Comparison of ENCODE assay signal across 7 mouse cellular contexts in the genomic region with DNA sequence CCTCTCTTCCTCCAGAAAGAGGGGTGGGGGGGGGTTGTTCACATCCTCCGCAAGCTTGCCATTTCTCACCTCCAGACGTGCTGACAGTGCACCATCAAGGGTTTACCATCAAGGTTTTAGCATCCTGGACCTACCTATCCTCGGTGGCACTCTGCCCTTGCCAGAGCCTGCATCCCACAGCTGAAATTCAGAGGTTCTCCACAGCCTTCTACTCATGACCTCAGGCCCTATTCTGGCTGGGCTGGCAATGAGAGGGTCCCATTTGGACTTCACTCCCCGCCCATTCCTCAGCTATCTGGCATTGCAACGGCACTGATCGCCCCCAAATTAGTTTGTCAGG. TPM values are rescaled to one million over a fixed set of nuclear protein-coding genes. Genes with fewer than 3 reads are reported as not detected.
DNase-seq lines count a peak whose midpoint lies in the region; ATAC-seq and TF ChIP-seq lines count a peak whose summit lies in the region.
"Not testable (repeated sequence)": the region's sequence is repeated elsewhere in the genome, so short reads cannot be mapped to it uniquely, and the experiment has no call there.

No protein-coding gene starts in this region.

- peak overlapping the region; percentile 56; the same call in 1 of the 2 replicates for H3K27ac ChIP-seq in embryonic facial prominence, embryonic 11.5 days (replicated peaks; ENCODE audit: low read depth, low read length)
- H3K27ac ChIP-seq in forebrain, postnatal 0 days (ENCODE audit: low read depth, low read length) = peak overlapping the region; percentile 84
- peak overlapping the region; percentile 91 for H3K27ac ChIP-seq in hindbrain, embryonic 11.5 days (ENCODE audit: low read depth, low read length)
- peak overlapping the region; percentile 75 for H3K27ac ChIP-seq in kidney, embryonic 15.5 days
- H3K27ac ChIP-seq in liver, embryonic 12.5 days = 0 out of 2 replicates have a peak overlapping the region, but pooled peaks have one; percentile 36
- peak overlapping the region; percentile 92 for H3K27ac ChIP-seq in midbrain, embryonic 11.5 days (ENCODE audit: low read depth, low read length)
- H3K27ac ChIP-seq in olfactory bulb, adult 2 months (ENCODE audit: insufficient read depth, low read depth, low read length) = peak overlapping the region; percentile 86

- H3K4me3 ChIP-seq in embryonic facial prominence, embryonic 11.5 days (ENCODE audit: low read depth, low read length) = peak overlapping the region; percentile 18
- peak overlapping the region; percentile 41 for H3K4me3 ChIP-seq in forebrain, postnatal 0 days (ENCODE audit: low read depth, low read length)
- H3K4me3 ChIP-seq in hindbrain, embryonic 11.5 days (ENCODE audit: low read depth, low read length) = peak overlapping the region; percentile 47
- peak overlapping the region; percentile 37 for H3K4me3 ChIP-seq in kidney, embryonic 15.5 days (replicated peaks)
- peak overlapping the region; percentile 47 for H3K4me3 ChIP-seq in liver, embryonic 12.5 days
- peak overlapping the region; percentile 50 for H3K4me3 ChIP-seq in midbrain, embryonic 11.5 days (ENCODE audit: low read depth, low read length)
- H3K4me3 ChIP-seq in olfactory bulb, adult 2 months (ENCODE audit: insufficient read depth, low read depth, low read length) = peak overlapping the region; percentile 52

- H3K4me1 ChIP-seq in embryonic facial prominence, embryonic 11.5 days (ENCODE audit: control insufficient read depth, insufficient read depth, low read length); forebrain, postnatal 0 days (ENCODE audit: insufficient read depth); hindbrain, embryonic 11.5 days (replicated peaks; ENCODE audit: control insufficient read depth, insufficient read depth, low read length); kidney, embryonic 15.5 days; liver, embryonic 12.5 days; midbrain, embryonic 11.5 days (ENCODE audit: control insufficient read depth, insufficient read depth, low read length); olfactory bulb, adult 2 months (ENCODE audit: control insufficient read depth, insufficient read depth, low read length): not testable (repeated sequence)

- TF ChIP-seq POLR2A in olfactory bulb, adult 2 months (IDR thresholded peaks at IDR 0.05; ENCODE audit: insufficient read depth, low read depth, low read length) = not testable (repeated sequence)

- H3K4me2 ChIP-seq in embryonic facial prominence, embryonic 11.5 days (ENCODE audit: low read depth, low read length) = peak overlapping the region; percentile 35
- H3K4me2 ChIP-seq in forebrain, postnatal 0 days (ENCODE audit: low read depth) = peak overlapping the region; percentile 48
- peak overlapping the region; percentile 39 for H3K4me2 ChIP-seq in hindbrain, embryonic 11.5 days (replicated peaks; ENCODE audit: low read depth, low read length)
- H3K4me2 ChIP-seq in kidney, embryonic 15.5 days = peak overlapping the region; percentile 69
- peak overlapping the region; percentile 74 for H3K4me2 ChIP-seq in liver, embryonic 12.5 days
- peak overlapping the region; percentile 48 for H3K4me2 ChIP-seq in midbrain, embryonic 11.5 days

- H3K27me3 ChIP-seq in embryonic facial prominence, embryonic 11.5 days (ENCODE audit: control insufficient read depth, insufficient read depth, low read length); forebrain, postnatal 0 days (ENCODE audit: insufficient read depth, low read length); hindbrain, embryonic 11.5 days (ENCODE audit: control insufficient read depth, insufficient read depth, low read length); kidney, embryonic 15.5 days; liver, embryonic 12.5 days (replicated peaks); midbrain, embryonic 11.5 days (ENCODE audit: control insufficient read depth, insufficient read depth, low read length): not testable (repeated sequence)

- peak overlapping the region; percentile 47; the same call in 1 of the 2 replicates for H3K9ac ChIP-seq in embryonic facial prominence, embryonic 11.5 days (replicated peaks; ENCODE audit: low read length)
- peak overlapping the region; percentile 66 for H3K9ac ChIP-seq in forebrain, postnatal 0 days
- H3K9ac ChIP-seq in hindbrain, embryonic 11.5 days (ENCODE audit: low read depth, low read length) = peak overlapping the region; percentile 65
- H3K9ac ChIP-seq in kidney, embryonic 15.5 days; liver, embryonic 12.5 days: not testable (repeated sequence)
- H3K9ac ChIP-seq in midbrain, embryonic 11.5 days (ENCODE audit: low read length) = peak overlapping the region; percentile 74

- H3K36me3 ChIP-seq in embryonic facial prominence, embryonic 11.5 days (replicated peaks; ENCODE audit: control insufficient read depth, insufficient read depth, low read depth, low read length); forebrain, postnatal 0 days (ENCODE audit: insufficient read depth); hindbrain, embryonic 11.5 days (ENCODE audit: control insufficient read depth, insufficient read depth, low read length); kidney, embryonic 15.5 days; liver, embryonic 12.5 days; midbrain, embryonic 11.5 days (ENCODE audit: control insufficient read depth, insufficient read depth, low read length): not testable (repeated sequence)

- not testable (repeated sequence) for DNase-seq in embryonic facial prominence, embryonic 11.5 days (ENCODE audit: low spot score); forebrain, postnatal 0 days; hindbrain, embryonic 11.5 days (ENCODE audit: low spot score); midbrain, embryonic 11.5 days (ENCODE audit: low spot score, missing footprints)

- WGBS in embryonic facial prominence, embryonic 11.5 days = 9% methylated on average over 3 of the region's 6 CpGs
- WGBS in forebrain, postnatal 0 days = 3% methylated on average over 3 of the region's 6 CpGs
- 0% methylated on average over 2 of the region's 6 CpGs for WGBS in hindbrain, embryonic 11.5 days
- 8% methylated on average over 3 of the region's 6 CpGs for WGBS in kidney, embryonic 15.5 days
- 18% methylated on average over 3 of the region's 6 CpGs for WGBS in liver, embryonic 12.5 days (ENCODE audit: insufficient replicate concordance)
- 3% methylated on average over 2 of the region's 6 CpGs for WGBS in midbrain, embryonic 11.5 days
- WGBS in olfactory bulb, adult 2 months = 2% methylated on average over 3 of the region's 6 CpGs

- TF ChIP-seq CTCF in forebrain, postnatal 0 days (IDR thresholded peaks at IDR 0.05; ENCODE audit: low read depth); olfactory bulb, adult 2 months (IDR thresholded peaks at IDR 0.05; ENCODE audit: insufficient read depth, low read depth, low read length): not testable (repeated sequence)

- not testable (repeated sequence) for H3K9me3 ChIP-seq in embryonic facial prominence, embryonic 11.5 days (replicated peaks; ENCODE audit: control insufficient read depth, low read length); forebrain, postnatal 0 days (ENCODE audit: low read length); hindbrain, embryonic 11.5 days (ENCODE audit: control insufficient read depth, low read length); kidney, embryonic 15.5 days (replicated peaks); liver, embryonic 12.5 days (replicated peaks); midbrain, embryonic 11.5 days (ENCODE audit: control insufficient read depth, low read length)

- ATAC-seq in embryonic facial prominence, embryonic 11.5 days (replicated peaks; ENCODE audit: insufficient number of reproducible peaks, low FRiP score, low TSS enrichment, low read depth); forebrain, postnatal 0 days; hindbrain, embryonic 11.5 days (ENCODE audit: low FRiP score); kidney, embryonic 15.5 days (replicated peaks; ENCODE audit: low FRiP score); liver, embryonic 12.5 days: not testable (repeated sequence)
- peak; percentile 38 for ATAC-seq in midbrain, embryonic 11.5 days (ENCODE audit: low FRiP score)

RNA-seq across cellular contexts. Expression of gene Syt11, which starts 3.1 kb away (rescaled TPM):
- polyA plus RNA-seq in embryonic facial prominence, embryonic 11.5 days (2014; fragmentation: Nextera tagmentation; extraction: Ambion mirVana) = 51.5 and 59.1 TPM in 2 replicates
- total RNA-seq in forebrain, postnatal 0 days (2014; rRNA removed) = 147 and 164 TPM in 2 replicates
- polyA plus RNA-seq in forebrain, postnatal 0 days (2015; fragmentation: Nextera tagmentation; extraction: Ambion mirVana) = 197 and 240 TPM in 2 replicates
- 137 and 151 TPM in 2 replicates for polyA plus RNA-seq in hindbrain, embryonic 11.5 days (2014; fragmentation: Nextera tagmentation; extraction: Ambion mirVana)
- polyA plus RNA-seq in kidney, embryonic 15.5 days (2015; fragmentation: Nextera tagmentation; extraction: Ambion mirVana) = 13.1 and 16.2 TPM in 2 replicates
- polyA plus RNA-seq in liver, embryonic 12.5 days (2016; fragmentation: Nextera tagmentation; extraction: Ambion mirVana) = 1.4 and 1.5 TPM in 2 replicates
- polyA plus RNA-seq in midbrain, embryonic 11.5 days (2014; fragmentation: Nextera tagmentation; extraction: Ambion mirVana) = 178 and 180 TPM in 2 replicates
- 88.7 and 382 TPM in 2 replicates for polyA plus RNA-seq in olfactory bulb, adult 2 months (2012; ENCODE audit: insufficient read depth, insufficient read length, low replicate concordance, missing spikeins)

RNA-seq across cellular contexts. Expression of gene Rit1, which starts 55.3 kb away (rescaled TPM):
- polyA plus RNA-seq in embryonic facial prominence, embryonic 11.5 days (2014; fragmentation: Nextera tagmentation; extraction: Ambion mirVana) = 41.4 and 41.7 TPM in 2 replicates
- total RNA-seq in forebrain, postnatal 0 days (2014; rRNA removed) = 58.2 and 61.2 TPM in 2 replicates
- polyA plus RNA-seq in forebrain, postnatal 0 days (2015; fragmentation: Nextera tagmentation; extraction: Ambion mirVana) = 54.9 and 62.3 TPM in 2 replicates
- polyA plus RNA-seq in hindbrain, embryonic 11.5 days (2014; fragmentation: Nextera tagmentation; extraction: Ambion mirVana) = 44.6 and 48.4 TPM in 2 replicates
- 46.7 and 50.4 TPM in 2 replicates for polyA plus RNA-seq in kidney, embryonic 15.5 days (2015; fragmentation: Nextera tagmentation; extraction: Ambion mirVana)
- polyA plus RNA-seq in liver, embryonic 12.5 days (2016; fragmentation: Nextera tagmentation; extraction: Ambion mirVana) = 36.0 and 36.4 TPM in 2 replicates
- 43.8 and 48.8 TPM in 2 replicates for polyA plus RNA-seq in midbrain, embryonic 11.5 days (2014; fragmentation: Nextera tagmentation; extraction: Ambion mirVana)
- polyA plus RNA-seq in olfactory bulb, adult 2 months (2012; ENCODE audit: insufficient read depth, insufficient read length, low replicate concordance, missing spikeins) = not detected in 2 replicates

Comparison
In these comparisons a context has a peak if more than half of its experiments do, and no peak if none do; other contexts are left out.
1. H3K27ac ChIP-seq: peak in every context shown above with its lines; median percentile 92 in midbrain, embryonic 11.5 days; 91 in hindbrain, embryonic 11.5 days; 86 in olfactory bulb, adult 2 months; 84 in forebrain, postnatal 0 days; 75 in kidney, embryonic 15.5 days; 56 in embryonic facial prominence, embryonic 11.5 days; 36 in liver, embryonic 12.5 days.
2. RNA of gene Rit1, which starts 55.3 kb away (polyA plus RNA-seq): 54.9 to 62.3 TPM in forebrain, postnatal 0 days, 46.7 to 50.4 TPM in kidney, embryonic 15.5 days, 44.6 to 48.4 TPM in hindbrain, embryonic 11.5 days, 43.8 to 48.8 TPM in midbrain, embryonic 11.5 days, 41.4 to 41.7 TPM in embryonic facial prominence, embryonic 11.5 days and 36.0 to 36.4 TPM in liver, embryonic 12.5 days; not detected in olfactory bulb, adult 2 months; every median in the first group is over 10 times any median in the second.
3. Peak in every context shown above with its lines, with median percentiles within 50 percentile points of each other: H3K4me2 ChIP-seq and H3K4me3 ChIP-seq.